In genomic region chr6:116264018-116264651, GRCm38 (mm10) we compare ENCODE assay signal across 1 mouse cellular context.
TF ChIP-seq lines count a peak whose summit lies in the region.

Gene Zfand4 (plus strand): TSS chr6:116264222.

TF ChIP-seq in CH12.LX, 34 proteins besides CTCF, POLR2A, EP300 and RAD21 (continued from another document):
- TF ChIP-seq NRF1 (IDR thresholded peaks at IDR 0.05; ENCODE audit: low read depth, low read length): 0 out of 2 replicates have a peak, but pooled peaks have one; percentile 6
- TF ChIP-seq ZC3H11A (IDR thresholded peaks at IDR 0.05; ENCODE audit: low read depth, low read length): no peak
- no peak for TF ChIP-seq JUN (IDR thresholded peaks at IDR 0.05; ENCODE audit: insufficient read depth, low read depth, low read length)
- TF ChIP-seq ETS1 (conservative IDR thresholded peaks at IDR 0.05; ENCODE audit: low read depth, low read length): no peak
- TF ChIP-seq ELF1 (IDR thresholded peaks at IDR 0.05; ENCODE audit: low read depth, low read length): peak; percentile 75
- no peak for TF ChIP-seq E2F4 (IDR thresholded peaks at IDR 0.05; ENCODE audit: insufficient replicate concordance, low read depth, low read length)
